Mouse (Mus musculus) forebrain, embryonic 12.5 days (tissue): ENCODE measurements around the gene Itprip. TPM values are rescaled to one million over a fixed set of nuclear protein-coding genes. Genes with fewer than 3 reads are reported as not detected.
"Not testable (repeated sequence)": the region's sequence is repeated elsewhere in the genome, so short reads cannot be mapped to it uniquely, and the experiment has no call there.

ENCODE experiments used
- ATAC-seq: fragments of 200-750 bp; cut with Nextera tagmentation; 2 replicates; pipeline ENCODE4 v1.8.0; 2017; ENCODE audit warnings: moderate TSS enrichment; ENCODE audit not compliant: low FRiP score
- H3K27ac ChIP-seq: fragments of 300-500 bp; sonication (generic); 2 replicates; pipeline ENCODE4 v1.5.1; 2016; ENCODE audit warnings: mild to moderate bottlenecking
- H3K27me3 ChIP-seq: fragments of 300-500 bp; sonication (generic); 2 replicates; pipeline ENCODE4 v1.6.1; 2016; ENCODE audit warnings: mild to moderate bottlenecking
- H3K36me3 ChIP-seq: fragments of 300-500 bp; sonication (generic); replicated peaks from 2 replicates; pipeline ENCODE4 v1.6.1; 2016; ENCODE audit warnings: mild to moderate bottlenecking
- H3K4me1 ChIP-seq: fragments of 300-500 bp; sonication (generic); 2 replicates; pipeline ENCODE4 v1.6.1; 2016
- H3K4me2 ChIP-seq: fragments of 300-500 bp; sonication (generic); 2 replicates; pipeline ENCODE4 v1.6.1; 2016; ENCODE audit warnings: mild to moderate bottlenecking, moderate library complexity
- H3K4me3 ChIP-seq: fragments of 300-500 bp; sonication (generic); replicated peaks from 2 replicates; pipeline ENCODE4 v1.5.1; 2016; ENCODE audit warnings: mild to moderate bottlenecking
- H3K9ac ChIP-seq: fragments of 300-500 bp; sonication (generic); 2 replicates; pipeline ENCODE4 v1.6.1; 2016; ENCODE audit warnings: mild to moderate bottlenecking
- H3K9me3 ChIP-seq: fragments of 300-500 bp; sonication (generic); 2 replicates; pipeline ENCODE4 v1.6.1; 2016
- WGBS: fragments of 180-500 bp; shearing (Covaris S2); methylation state at CpG from one replicate; pipeline ENCODE4 v1.1.7; 2016; 5-methylcytosine and 5-hydroxymethylcytosine counted together
- microRNA-seq: library from miRNA; unstranded; fragments of <30 nt; microRNA quantifications from one replicate; pipeline ENCODE4, GENCODE M21; 2017
- polyA plus RNA-seq: library from polyadenylated mRNA; unstranded; fragments of >200 nt; fragmentation: Nextera tagmentation; extraction: Ambion mirVana; gene quantifications from 2 replicates; pipeline ENCODE4 v1.2.1, GENCODE M21; 2016

Itprip gene
- polyA plus RNA-seq, 1 experiment from 2014 or later, result 17.9 TPM

GRCm38 (mm10) chr19:47857957-47858942, 60.8 kb downstream of the Itprip start:
- H3K27me3 ChIP-seq, result peaks cover 2% of the 10 kb centered on the region; the same call in 1 of the 2 replicates
- H3K4me2 ChIP-seq, result no peak overlapping the region
- H3K9me3 ChIP-seq, result no peaks in the 10 kb centered on the region
- no peak overlapping the region for H3K9ac ChIP-seq
- no peaks in the 10 kb centered on the region; the same call in 1 of the 2 replicates for H3K36me3 ChIP-seq
- H3K4me3 ChIP-seq, result no peak overlapping the region
- ATAC-seq, result no peak
- H3K4me1 ChIP-seq, result peaks cover 15% of the 10 kb centered on the region
- no peak overlapping the region for H3K27ac ChIP-seq
- WGBS, result 82% methylated on average over 18 of the region's 18 CpGs

GRCm38 (mm10) chr19:47854796-47855783, 64.0 kb downstream of the Itprip start, which contains the start of gene Gsto1:
Gene Gsto1, plus strand, starts transcription at chr19:47854970.
- peak; percentile 93 for ATAC-seq
- Histone ChIP-seq H3K9ac (peak within 1 kb of the TSS; percentile 66), H3K4me1 (peaks cover 15% of the 10 kb centered on the region), H3K27me3 (peaks cover 2% of the 10 kb centered on the region; the same call in 1 of the 2 replicates), H3K4me3 (peak within 1 kb of the TSS; percentile 56), H3K9me3 (no peaks in the 10 kb centered on the region), H3K4me2 (peak within 1 kb of the TSS; percentile 99), H3K27ac (no peak within 1 kb of the TSS), H3K36me3 (no peaks in the 10 kb centered on the region; the same call in 1 of the 2 replicates)
- WGBS, result under 1% methylated on average over 60 of the region's 60 CpGs

- Histone ChIP-seq H3K27me3 (peaks cover 2% of the 10 kb centered on the region; the same call in 1 of the 2 replicates), H3K4me3 (peak overlapping the region; percentile 56), H3K36me3 (no peaks in the 10 kb centered on the region), H3K9me3 (no peaks in the 10 kb centered on the region), H3K4me2 (peak overlapping the region; percentile 99), H3K27ac (no peak overlapping the region), H3K4me1 (peaks cover 15% of the 10 kb centered on the region), H3K9ac (peak overlapping the region; percentile 66)
- WGBS, result 21% methylated on average over 13 of the region's 13 CpGs
- ATAC-seq, result no peak; the same call in none of the 2 replicates
These were observed 64.9 kb downstream of the Itprip start for GRCm38 (mm10) chr19:47853951-47854795.

GRCm38 (mm10) chr19:47853053-47853452, 66.0 kb downstream of the Itprip start:
- H3K36me3 ChIP-seq, result no peaks in the 10 kb centered on the region
- H3K4me3 ChIP-seq, result no peak overlapping the region
- no peak overlapping the region for H3K9ac ChIP-seq
- 92% methylated on average over 3 of the region's 3 CpGs for WGBS
- no peak for ATAC-seq
- H3K4me1 ChIP-seq, result peaks cover 15% of the 10 kb centered on the region
- H3K9me3 ChIP-seq, result no peaks in the 10 kb centered on the region
- no peak overlapping the region for H3K4me2 ChIP-seq
- no peak overlapping the region for H3K27ac ChIP-seq
- H3K27me3 ChIP-seq, result peaks cover 2% of the 10 kb centered on the region; the same call in 1 of the 2 replicates

GRCm38 (mm10) chr19:47852131-47852530, 67.0 kb downstream of the Itprip start:
- H3K27ac ChIP-seq, ATAC-seq, H3K9ac ChIP-seq, H3K4me2 ChIP-seq, H3K27me3 ChIP-seq, H3K36me3 ChIP-seq, H3K9me3 ChIP-seq, H3K4me3 ChIP-seq: not testable (repeated sequence)
- WGBS, result 92% methylated on average over 3 of the region's 3 CpGs
- H3K4me1 ChIP-seq, result peaks cover 15% of the 10 kb centered on the region

GRCm38 (mm10) chr19:47849735-47850134, 69.4 kb downstream of the Itprip start:
- ATAC-seq, result no peak

More at GRCm38 (mm10) chr19:47849735-47850134, 69.4 kb downstream of the Itprip start:
- Histone ChIP-seq H3K4me3 (no peak overlapping the region), H3K9ac (no peak overlapping the region), H3K36me3 (no peaks in the 10 kb centered on the region), H3K27ac (no peak overlapping the region), H3K9me3 (no peaks in the 10 kb centered on the region), H3K4me1 (peaks cover 8% of the 10 kb centered on the region), H3K4me2 (no peak overlapping the region), H3K27me3 (no peaks in the 10 kb centered on the region; the same call in 1 of the 2 replicates)
- 93% methylated on average over 3 of the region's 3 CpGs for WGBS

Small RNAs within 50 kb of the gene (microRNA-seq; reads per million reads assigned to microRNA genes)
- gene Gm22240, result 0.73 reads per million

Other genes starting within 250 kb of the Itprip start
- gene Col17a1, start 227.2 kb downstream of the Itprip start, polyA plus RNA-seq, result 0.92 and 1.1 TPM in 2 replicates
- 297 and 314 TPM in 2 replicates for gene Sfr1, start 187.6 kb downstream of the Itprip start, polyA plus RNA-seq
- 61.8 and 62.7 TPM in 2 replicates for gene Gsto1, start 64.3 kb downstream of the Itprip start, polyA plus RNA-seq
- gene Gsto2, start 53.8 kb downstream of the Itprip start, polyA plus RNA-seq, result 0.95 and 1.3 TPM in 2 replicates
- gene Cfap43, start within 50 bp of the Itprip start, polyA plus RNA-seq, result 0.22 and 0.37 TPM in 2 replicates
- gene Cfap58, start 18.4 kb upstream of the Itprip start, polyA plus RNA-seq, result 0.09 and 0.10 TPM in 2 replicates